Mouse (Mus musculus) urinary bladder, adult 18-20 months (tissue): Measurements from ENCODE around the gene Cdc42ep2.

Experiments used
- DNase-seq, 2 experiments: peaks; one replicate each; pipeline ENCODE4 v3.0.0; 2022; ENCODE audit warnings: low spot score in 2 of 2, mixed read lengths in 2 of 2

The Cdc42ep2 gene

DNA sequence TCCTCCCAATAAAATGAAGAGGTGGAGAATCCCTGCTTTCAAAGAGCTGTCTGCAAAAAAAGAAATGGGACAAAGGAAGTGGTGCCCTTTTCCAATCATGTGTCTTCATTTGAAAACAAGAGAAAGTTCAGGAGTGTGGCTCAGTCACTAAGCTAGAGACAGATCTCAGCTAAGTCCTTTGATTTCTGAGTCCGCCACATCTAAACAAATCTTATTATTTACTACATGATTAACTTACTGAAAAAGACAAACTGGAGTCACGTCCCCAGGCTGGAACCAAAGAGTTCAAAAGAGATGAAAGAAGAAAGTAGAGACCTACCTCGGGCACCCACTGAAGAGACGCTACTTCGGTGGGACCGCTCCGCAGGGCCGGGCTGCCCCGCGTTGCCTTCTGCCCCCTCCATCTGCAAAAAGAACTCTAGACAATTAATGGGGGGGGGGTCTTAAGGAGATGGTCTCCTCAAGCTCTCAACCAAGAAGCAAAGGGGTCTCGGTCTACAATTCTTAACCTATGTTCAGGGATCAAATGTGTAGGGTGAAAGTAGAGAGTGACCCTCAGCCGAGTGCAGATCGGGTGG lies 50.1 kb downstream of the Cdc42ep2 start:
- no peak for DNase-seq

DNA sequence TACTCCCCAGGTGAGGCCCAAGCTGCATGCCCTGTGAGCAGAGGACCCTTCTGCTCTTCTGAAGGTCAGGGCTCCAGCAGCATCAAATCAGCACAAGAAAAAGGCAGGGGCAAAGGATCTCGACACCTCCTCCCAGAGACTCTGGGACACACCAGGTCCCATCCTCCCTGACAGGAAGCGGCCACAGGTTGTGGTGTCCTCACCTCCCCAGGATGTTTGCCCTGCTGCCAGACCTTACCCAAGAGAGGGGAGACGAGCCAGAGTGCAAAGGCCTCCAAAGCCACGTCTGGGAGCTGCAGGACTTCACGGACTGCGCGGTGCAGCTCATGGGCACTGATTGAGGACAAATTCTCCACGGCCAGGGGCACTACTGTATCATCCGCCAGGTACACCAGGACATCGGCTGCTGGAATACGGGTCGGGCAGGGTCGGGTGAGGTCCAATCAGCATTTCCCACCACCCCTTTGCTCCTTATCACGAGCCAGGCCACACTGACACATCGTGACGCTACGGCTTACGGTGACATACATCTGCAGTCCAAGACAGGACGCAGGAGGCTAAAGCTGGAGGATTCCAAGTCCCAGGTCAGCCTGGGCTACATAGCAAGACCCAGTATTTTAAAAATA lies 51.6 kb downstream of the Cdc42ep2 start:
- DNase-seq = no peak

DNA sequence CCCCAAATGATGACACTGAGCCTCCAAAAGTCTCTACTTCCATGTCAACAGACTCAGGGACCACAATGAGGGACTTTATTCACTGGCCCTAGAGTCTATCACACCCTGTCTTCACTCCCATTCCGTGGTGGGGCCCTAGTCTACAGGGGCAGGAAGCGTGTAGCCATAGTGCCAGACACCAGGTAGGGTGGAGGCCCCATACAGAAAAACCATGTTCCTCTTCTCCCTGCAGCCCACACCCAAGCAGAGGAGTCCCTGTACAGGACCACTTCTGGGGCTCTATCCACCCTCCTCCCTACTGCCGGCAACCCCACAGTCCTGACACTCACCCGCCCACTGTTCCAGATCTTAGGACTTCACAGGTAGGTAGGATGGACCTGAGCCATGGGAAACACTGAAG lies 52.1 kb downstream of the Cdc42ep2 start:
- no peak for DNase-seq

DNA sequence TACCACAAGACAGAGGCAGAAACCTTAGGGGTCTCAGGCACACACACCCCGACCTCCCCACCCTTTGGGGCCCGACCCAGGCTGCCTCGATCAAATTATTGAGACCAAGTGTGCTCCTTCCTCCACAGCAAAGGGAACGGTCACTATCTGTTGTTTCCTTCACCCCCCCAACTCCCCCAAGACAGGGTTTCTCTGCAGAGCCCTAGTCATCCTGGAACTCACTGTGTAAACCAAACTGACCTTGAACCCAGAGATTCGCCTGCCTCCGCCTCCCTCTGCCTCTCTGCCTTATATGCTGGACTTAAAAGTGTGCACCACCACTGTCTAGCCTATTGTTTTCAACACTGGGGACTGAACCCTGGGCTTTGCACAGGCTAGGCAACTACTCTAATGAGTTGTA lies 52.9 kb downstream of the Cdc42ep2 start:
- DNase-seq = no peak

DNA sequence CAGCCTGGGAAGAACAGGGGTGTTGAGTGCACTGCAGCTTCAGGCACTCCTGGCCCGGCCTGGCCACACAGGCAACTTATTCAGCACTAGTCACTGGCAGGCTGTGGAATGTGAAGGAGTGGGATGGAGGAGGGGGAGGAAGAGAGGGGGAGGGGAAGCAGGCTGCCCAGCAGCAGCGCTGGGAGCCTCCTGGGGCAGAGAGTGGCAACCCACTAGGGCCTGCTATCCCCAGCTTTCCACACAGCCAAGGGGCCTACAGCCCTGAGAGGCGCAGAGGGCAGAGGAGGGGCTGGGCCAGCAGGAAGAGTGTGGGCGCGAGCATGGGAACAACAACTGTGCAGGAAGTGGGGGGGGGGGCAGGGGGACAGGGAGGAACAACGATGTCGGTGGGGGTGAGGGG lies 53.3 kb downstream of the Cdc42ep2 start:
- no peak for DNase-seq

DNA sequence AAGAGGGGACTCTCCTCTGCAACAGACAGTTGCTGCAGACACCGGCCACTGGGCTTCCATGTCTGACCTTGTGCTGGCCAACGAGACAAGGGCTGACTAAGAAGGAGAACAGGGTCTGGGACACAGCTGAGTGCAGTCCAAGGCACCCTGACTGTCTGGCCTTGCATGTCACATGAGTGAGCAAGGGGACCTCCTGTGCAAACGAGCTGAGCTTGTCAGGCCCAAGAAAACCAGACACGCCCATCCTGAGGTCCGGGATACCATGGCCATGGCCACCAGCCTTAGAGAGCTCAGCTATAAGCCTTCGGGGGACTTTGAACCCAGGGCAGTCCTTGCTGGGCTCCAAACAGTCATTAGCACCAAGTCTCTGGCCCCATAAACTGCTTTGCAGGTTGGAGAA lies 56.5 kb downstream of the Cdc42ep2 start:
- no peak for DNase-seq
